Mouse (Mus musculus) kidney, postnatal 0 days (tissue): ENCODE results near the gene Shank2. TPM values are rescaled to one million over a fixed set of nuclear protein-coding genes. Genes with fewer than 3 reads are reported as not detected.

Experiments
- ATAC-seq: fragments of 200-750 bp; cut with Nextera tagmentation; replicated peaks from 2 replicates; pipeline ENCODE4 v1.8.0; 2017; ENCODE audit warnings: low read depth, moderate number of reproducible peaks, moderate TSS enrichment, moderate library complexity; ENCODE audit not compliant: low FRiP score
- DNase-seq: peaks from one replicate; pipeline ENCODE4 v3.0.0-alpha.2; 2016; ENCODE audit warnings: low spot score
- H3K27ac ChIP-seq: fragments of 300-500 bp; sonication (generic); 2 replicates; pipeline ENCODE4 v1.5.1; 2014; ENCODE audit warnings: mild to moderate bottlenecking
- H3K27me3 ChIP-seq: fragments of 300-500 bp; sonication (generic); 2 replicates; pipeline ENCODE4 v1.6.1; 2014; ENCODE audit warnings: low read length, mixed read lengths; ENCODE audit not compliant: insufficient read depth
- H3K36me3 ChIP-seq: fragments of 300-500 bp; sonication (generic); 2 replicates; pipeline ENCODE4 v1.6.1; 2014; ENCODE audit warnings: low read length, mixed read lengths; ENCODE audit not compliant: insufficient read depth
- H3K4me1 ChIP-seq: fragments of 300-500 bp; sonication (generic); replicated peaks from 2 replicates; pipeline ENCODE4 v1.6.1; 2014; ENCODE audit warnings: antibody characterized with exemption, low read length, mixed read lengths; ENCODE audit not compliant: insufficient read depth
- H3K4me2 ChIP-seq: fragments of 300-500 bp; sonication (generic); 2 replicates; pipeline ENCODE4 v1.6.1; 2014; ENCODE audit warnings: mild to moderate bottlenecking, low read length, moderate library complexity, mixed read lengths
- H3K4me3 ChIP-seq: fragments of 300-500 bp; sonication (generic); replicated peaks from 2 replicates; pipeline ENCODE4 v1.5.1; 2014; ENCODE audit warnings: low read depth, low read length
- H3K9ac ChIP-seq: fragments of 300-500 bp; sonication (generic); 2 replicates; pipeline ENCODE4 v1.6.1; 2014; ENCODE audit warnings: low read depth, low read length
- H3K9me3 ChIP-seq: fragments of 300-500 bp; sonication (generic); replicated peaks from 2 replicates; pipeline ENCODE4 v1.6.1; 2016; ENCODE audit warnings: low read length, inconsistent platforms, mixed read lengths
- CTCF ChIP-seq: IDR thresholded peaks from 2 replicates; pipeline ENCODE4 v1.5.1; 2016; ENCODE audit warnings: antibody characterized with exemption, low read depth, mild to moderate bottlenecking, moderate library complexity
- WGBS: fragments of 180-500 bp; shearing (Covaris S2); extraction: QIAGEN DNeasy Blood & Tissue Kit; methylation state at CpG from one replicate; pipeline ENCODE4 v1.1.7; 2014; 5-methylcytosine and 5-hydroxymethylcytosine counted together
- polyA plus RNA-seq: library from polyadenylated mRNA; unstranded; fragments of >200 nt; fragmentation: Nextera tagmentation; extraction: Ambion mirVana; gene quantifications from 2 replicates; pipeline ENCODE4 v1.2.1, GENCODE M21; 2015

The Shank2 gene
- polyA plus RNA-seq, 1 experiment from 2014 or later = 2.6 TPM

DNA sequence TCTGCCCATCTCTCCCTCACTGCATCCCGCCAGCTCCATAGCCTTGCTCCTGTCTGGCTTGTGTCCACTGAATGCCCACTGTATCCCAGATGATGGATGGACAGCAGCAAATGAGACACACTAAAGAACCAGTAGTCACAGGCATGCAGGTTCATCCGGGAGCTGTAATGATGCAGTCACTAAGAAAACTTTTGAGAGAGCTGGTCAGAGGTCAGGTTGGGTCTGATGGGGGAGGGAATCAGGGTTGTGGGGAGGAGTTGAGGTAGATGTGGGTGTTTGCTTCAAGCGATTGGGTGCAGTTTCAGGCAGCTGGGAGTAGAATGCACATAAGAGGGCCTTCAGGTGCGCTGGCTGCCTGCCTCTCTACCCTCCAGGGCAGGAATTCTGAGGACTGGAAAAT, 21.8 kb downstream of the Shank2 start:
- H3K27me3 ChIP-seq = no peaks in the 10 kb centered on the region
- no peak for TF ChIP-seq CTCF
- DNase-seq (no peak), ATAC-seq (no peak)
- no peaks in the 10 kb centered on the region for H3K9me3 ChIP-seq
- H3K36me3 ChIP-seq = no peaks in the 10 kb centered on the region
- 58% methylated on average over 4 of the region's 4 CpGs for WGBS
- H3K4me1 ChIP-seq = no peaks in the 10 kb centered on the region
- H3K4me2 ChIP-seq = no peak overlapping the region
- no peak overlapping the region for H3K4me3 ChIP-seq
- peak overlapping the region; percentile 54; the same call in 1 of the 2 replicates for H3K27ac ChIP-seq
- no peak overlapping the region for H3K9ac ChIP-seq

DNA sequence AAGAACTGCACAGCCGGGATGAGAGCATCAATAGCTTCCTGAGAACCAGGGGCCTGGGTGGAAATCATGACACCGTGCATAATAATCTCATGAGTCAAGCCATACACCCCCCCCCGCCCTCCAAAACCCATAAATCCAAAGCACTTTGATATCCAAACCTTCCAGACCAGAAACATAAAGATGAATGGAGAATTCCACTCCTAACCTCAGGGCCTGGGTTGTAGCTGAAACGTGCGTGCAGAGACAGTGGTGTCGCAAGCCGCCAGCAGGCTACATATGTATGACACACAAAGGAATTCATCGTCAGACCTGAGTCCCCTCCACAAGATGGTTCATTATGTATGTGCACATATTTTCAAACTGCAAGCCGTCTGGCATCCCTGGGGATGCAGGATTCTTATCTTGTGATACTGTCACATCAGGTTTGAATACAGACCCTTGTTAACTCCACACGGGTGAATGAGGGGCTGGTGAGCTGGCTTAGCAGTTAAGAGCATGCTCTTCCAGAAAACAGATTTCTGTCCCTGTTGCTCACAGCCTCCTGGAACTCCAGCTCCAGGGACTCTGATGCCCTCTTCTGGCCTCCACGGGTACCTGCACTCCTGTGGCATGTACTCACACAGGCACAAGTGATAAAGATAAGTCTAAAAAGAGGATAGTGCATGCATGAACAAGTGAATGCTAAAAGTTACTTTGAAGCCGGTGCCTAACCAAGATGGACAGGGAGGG, 24.5 kb downstream of the Shank2 start:
- H3K27ac ChIP-seq = no peak overlapping the region
- 85% methylated on average over 12 of the region's 12 CpGs for WGBS
- TF ChIP-seq CTCF = peak; percentile 49; the same call in 1 of the 2 replicates
- ATAC-seq (no peak), DNase-seq (no peak)
- H3K36me3 ChIP-seq = no peaks in the 10 kb centered on the region
- no peaks in the 10 kb centered on the region for H3K9me3 ChIP-seq
- H3K27me3 ChIP-seq = no peaks in the 10 kb centered on the region
- H3K4me3 ChIP-seq = no peak overlapping the region
- H3K9ac ChIP-seq = no peak overlapping the region
- no peak overlapping the region for H3K4me2 ChIP-seq
- 0 out of 2 replicates have a peak, but pooled peaks cover 8% of the 10 kb centered on the region for H3K4me1 ChIP-seq

DNA sequence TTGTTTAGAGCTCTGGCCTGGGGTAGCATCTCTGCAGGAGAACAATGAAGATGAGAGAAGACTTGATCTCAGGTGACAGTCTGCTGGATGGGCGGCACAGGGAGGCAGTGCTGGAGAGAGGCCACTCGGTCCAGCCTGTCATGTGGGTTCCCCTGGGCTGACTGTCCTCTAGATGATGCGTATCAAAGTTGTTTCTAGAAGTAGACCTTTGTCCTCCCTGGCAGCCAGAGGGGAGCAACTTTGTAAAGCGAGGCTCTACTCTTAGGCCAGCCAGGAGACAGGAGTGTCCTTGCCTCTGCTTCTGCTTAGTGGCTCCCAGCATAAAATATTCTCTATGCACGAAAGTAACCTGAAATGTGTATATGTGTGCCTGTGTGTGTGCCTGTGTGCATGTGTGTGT, 27.5 kb downstream of the Shank2 start:
- H3K36me3 ChIP-seq = no peaks in the 10 kb centered on the region
- DNase-seq (no peak), ATAC-seq (no peak)
- H3K9me3 ChIP-seq = no peaks in the 10 kb centered on the region
- H3K27ac ChIP-seq = no peak overlapping the region
- H3K27me3 ChIP-seq = no peaks in the 10 kb centered on the region
- 0 out of 2 replicates have a peak, but pooled peaks cover 8% of the 10 kb centered on the region for H3K4me1 ChIP-seq
- no peak for TF ChIP-seq CTCF
- H3K4me2 ChIP-seq = no peak overlapping the region
- 62% methylated on average over 5 of the region's 5 CpGs for WGBS
- H3K4me3 ChIP-seq = no peak overlapping the region
- H3K9ac ChIP-seq = no peak overlapping the region

DNA sequence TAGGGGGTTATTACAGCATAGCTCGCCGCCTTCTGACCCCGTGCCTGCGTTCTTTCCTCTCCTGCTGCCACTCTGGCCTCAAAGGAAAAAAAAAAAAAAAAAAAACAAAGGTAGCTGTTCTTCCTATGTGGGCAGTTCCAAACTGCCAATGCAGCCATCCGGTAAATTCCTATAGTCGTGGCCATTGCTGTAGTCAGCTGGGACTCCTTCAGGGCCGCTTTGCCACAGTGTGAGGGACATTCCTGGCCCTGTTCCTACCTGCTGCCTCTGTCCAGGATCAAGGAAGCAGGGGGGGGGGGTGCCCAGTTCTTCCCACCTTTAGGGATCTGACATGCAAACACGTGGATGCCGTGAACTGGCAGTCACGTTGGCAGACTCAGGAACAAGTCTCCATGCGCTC, 29.1 kb downstream of the Shank2 start:
- no peaks in the 10 kb centered on the region for H3K36me3 ChIP-seq
- H3K9me3 ChIP-seq = no peaks in the 10 kb centered on the region
- no peak overlapping the region for H3K9ac ChIP-seq
- TF ChIP-seq CTCF = no peak
- DNase-seq (peak; percentile 36), ATAC-seq (peak; percentile 75)
- H3K4me2 ChIP-seq = no peak overlapping the region
- WGBS = 40% methylated on average over 11 of the region's 11 CpGs
- H3K27me3 ChIP-seq = no peaks in the 10 kb centered on the region
- H3K4me1 ChIP-seq = 0 out of 2 replicates have a peak, but pooled peaks cover 8% of the 10 kb centered on the region
- no peak overlapping the region for H3K4me3 ChIP-seq
- H3K27ac ChIP-seq = 0 out of 2 replicates have a peak overlapping the region, but pooled peaks have one; percentile 47

DNA sequence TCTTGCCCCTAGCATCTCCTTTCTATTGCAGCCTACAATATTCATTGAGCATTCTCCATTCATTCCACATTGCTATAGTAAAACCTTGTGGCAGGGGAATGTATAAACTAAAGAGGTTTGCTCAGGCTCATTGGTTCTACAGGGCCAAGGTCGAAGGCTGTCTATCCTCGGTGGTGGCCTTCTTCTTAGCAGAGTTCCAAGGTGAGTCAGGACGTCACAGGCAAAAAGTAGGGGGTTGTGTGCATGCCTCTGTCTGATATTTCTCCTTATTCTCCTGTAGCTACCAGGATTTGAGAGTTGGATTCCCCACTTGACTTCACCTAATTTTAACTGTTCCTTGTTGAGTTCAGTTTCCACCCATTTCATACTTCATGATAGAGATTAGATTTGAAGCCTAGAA, 29.9 kb downstream of the Shank2 start:
- no peak overlapping the region for H3K4me3 ChIP-seq
- H3K9ac ChIP-seq = no peak overlapping the region
- H3K4me1 ChIP-seq = 0 out of 2 replicates have a peak, but pooled peaks cover 8% of the 10 kb centered on the region
- 76% methylated on average over 3 of the region's 3 CpGs for WGBS
- no peaks in the 10 kb centered on the region for H3K9me3 ChIP-seq
- H3K27ac ChIP-seq = no peak overlapping the region
- no peaks in the 10 kb centered on the region for H3K36me3 ChIP-seq
- no peaks in the 10 kb centered on the region for H3K27me3 ChIP-seq
- ATAC-seq = no peak
- H3K4me2 ChIP-seq = no peak overlapping the region
- no peak for DNase-seq
- no peak for TF ChIP-seq CTCF

DNA sequence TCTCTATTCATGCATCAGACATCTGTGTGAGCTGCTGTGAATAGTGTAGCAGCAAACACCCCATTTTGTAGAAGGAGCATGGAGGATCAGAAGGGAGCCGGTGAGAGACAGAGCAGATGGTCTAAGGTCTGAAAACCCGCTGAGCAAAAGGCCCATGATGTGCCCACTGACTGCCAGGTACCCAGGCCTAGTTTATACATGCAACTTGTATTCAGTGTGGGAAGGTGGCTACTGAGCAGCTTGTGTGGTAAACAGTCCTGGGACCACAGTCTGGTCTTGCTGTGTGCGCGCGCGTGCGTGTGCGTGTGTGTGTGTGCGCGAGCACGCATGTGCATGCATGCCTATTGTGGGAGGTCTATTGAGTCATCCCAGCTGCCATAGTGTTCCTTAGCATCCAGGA, 35.8 kb downstream of the Shank2 start:
- H3K4me3 ChIP-seq = no peak overlapping the region
- no peak overlapping the region for H3K9ac ChIP-seq
- H3K27ac ChIP-seq = no peak overlapping the region
- no peak overlapping the region for H3K4me2 ChIP-seq
- H3K27me3 ChIP-seq = no peaks in the 10 kb centered on the region
- WGBS = 97% methylated on average over 11 of the region's 11 CpGs
- no peak for TF ChIP-seq CTCF
- no peak for ATAC-seq
- H3K9me3 ChIP-seq = no peaks in the 10 kb centered on the region
- no peaks in the 10 kb centered on the region for H3K4me1 ChIP-seq
- DNase-seq = no peak
- no peaks in the 10 kb centered on the region for H3K36me3 ChIP-seq
